Mouse (Mus musculus): Measurements from ENCODE around the gene Sh3d21.
"Not testable (repeated sequence)": the region's sequence is repeated elsewhere in the genome, so short reads cannot be mapped to it uniquely, and the experiment has no call there.

Sh3d21 gene

GRCm38 (mm10) chr4:126163067-126163659 lies at the start of gene Sh3d21:
Sh3d21 (minus strand) TSS chr4:126163491.
- DNase-seq = peak; percentile 97

- no peak for DNase-seq
Measured at GRCm38 (mm10) chr4:126207081-126207480, 43.8 kb upstream of the Sh3d21 start.

DNA sequence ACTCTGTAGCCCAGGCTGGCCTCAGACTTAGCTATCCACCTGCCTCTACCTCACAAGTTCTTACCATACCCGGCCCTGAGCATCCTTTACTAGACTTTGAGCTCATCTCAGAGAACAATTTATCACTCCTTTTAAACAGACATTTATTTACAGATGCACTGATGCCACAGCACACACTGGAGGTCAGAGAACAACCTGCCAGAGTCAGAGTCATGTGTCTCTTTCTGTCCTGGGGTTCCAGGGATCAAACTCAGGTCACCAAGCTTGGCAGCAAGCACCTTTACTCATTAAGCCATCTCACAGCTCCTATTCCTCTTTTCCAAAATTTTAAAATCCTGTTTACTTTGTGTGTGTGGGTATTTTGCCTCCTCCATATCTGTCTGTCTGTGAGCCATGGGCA lies 42.1 kb upstream of the Sh3d21 start:
- no peak for DNase-seq

- peak; percentile 93 for DNase-seq
Measured at GRCm38 (mm10) chr4:126204661-126205230, 41.5 kb upstream of the Sh3d21 start.

GRCm38 (mm10) chr4:126204016-126204415 lies 40.7 kb upstream of the Sh3d21 start:
- DNase-seq = peak; percentile 88

DNA sequence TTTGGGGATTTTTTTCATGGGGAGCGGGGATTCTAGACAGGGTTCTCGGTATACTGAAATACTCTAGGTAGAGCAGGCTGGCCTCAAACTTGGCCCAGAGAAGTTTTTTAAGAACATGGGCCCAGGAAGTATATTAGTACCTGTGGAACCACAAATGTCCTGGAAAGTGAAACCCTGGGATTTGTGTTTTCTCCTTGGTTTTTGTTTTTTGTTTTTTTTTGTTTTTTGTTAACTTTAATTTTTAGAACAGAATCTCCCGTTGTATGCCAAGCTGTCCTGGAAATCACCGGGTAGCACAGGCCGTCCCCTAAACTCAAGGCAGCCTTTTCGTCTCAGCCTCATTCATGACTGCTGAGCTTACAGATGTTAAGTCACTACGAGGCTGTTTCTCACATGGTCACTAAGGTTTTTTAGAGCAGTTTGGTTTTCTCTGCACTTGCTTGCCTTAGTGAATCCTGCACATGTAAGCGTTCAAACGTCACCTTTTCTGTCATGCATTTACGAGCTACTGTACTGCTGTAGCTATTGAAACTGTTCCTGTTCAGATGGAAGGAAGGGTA lies 40.1 kb upstream of the Sh3d21 start:
- peak; percentile 90 for DNase-seq

DNA sequence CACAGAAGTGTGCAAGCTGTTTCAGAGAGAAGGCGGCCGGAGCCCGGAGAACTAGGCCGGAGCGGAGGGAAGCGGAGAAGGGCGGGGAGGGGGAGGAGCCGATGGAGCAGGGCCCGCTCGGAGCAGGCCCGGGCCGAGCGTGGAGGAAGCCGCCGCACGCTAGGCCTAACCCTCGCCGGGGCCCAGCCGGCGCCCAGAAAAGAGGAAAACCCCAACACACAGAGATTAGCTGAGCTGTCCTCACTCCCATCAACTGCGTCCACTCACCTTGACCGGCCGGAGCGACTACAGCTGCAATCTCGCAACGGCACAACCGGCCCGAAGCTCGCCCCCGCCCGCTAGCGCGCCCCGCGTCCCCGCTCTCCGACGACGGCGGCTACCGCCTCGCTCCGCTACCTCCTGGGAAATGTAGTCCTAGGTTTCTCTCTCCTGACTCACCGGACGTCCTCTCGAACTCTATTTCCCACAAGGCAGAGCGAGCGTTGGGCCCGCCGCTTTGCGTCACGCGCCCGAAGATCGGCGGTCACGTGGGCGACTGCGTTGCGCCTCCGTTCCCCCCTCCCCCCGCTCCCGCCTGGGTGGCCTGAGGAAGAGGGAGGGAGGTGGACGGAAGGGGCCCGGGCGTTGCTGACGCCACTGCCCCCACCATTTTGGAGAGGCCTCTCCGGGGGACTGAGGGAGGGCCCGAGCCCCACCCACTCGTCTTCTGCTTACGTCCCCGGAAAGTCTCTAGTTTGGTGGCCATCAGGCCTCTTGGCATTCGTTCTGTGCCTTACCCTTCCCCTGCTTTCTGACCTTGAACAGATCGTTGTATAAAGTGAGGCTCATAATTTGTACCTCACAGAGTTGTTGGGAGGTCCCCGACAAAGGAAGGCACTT lies 39.3 kb upstream of the Sh3d21 start, which contains the start of gene Thrap3:
Gene Thrap3, minus strand, starts transcription at position 458 of the 879 bp plus-strand sequence.
- peak; percentile 100 for DNase-seq

- DNase-seq = peak; percentile 95
Measured at GRCm38 (mm10) chr4:126201514-126202302, 38.4 kb upstream of the Sh3d21 start.

- peak; percentile 83 for DNase-seq
Measured at GRCm38 (mm10) chr4:126200656-126201055, 37.4 kb upstream of the Sh3d21 start.

- DNase-seq = peak; percentile 71
Measured at GRCm38 (mm10) chr4:126200036-126200435, 36.7 kb upstream of the Sh3d21 start.

GRCm38 (mm10) chr4:126199556-126199955 lies 36.3 kb upstream of the Sh3d21 start:
- DNase-seq = peak; percentile 92

DNA sequence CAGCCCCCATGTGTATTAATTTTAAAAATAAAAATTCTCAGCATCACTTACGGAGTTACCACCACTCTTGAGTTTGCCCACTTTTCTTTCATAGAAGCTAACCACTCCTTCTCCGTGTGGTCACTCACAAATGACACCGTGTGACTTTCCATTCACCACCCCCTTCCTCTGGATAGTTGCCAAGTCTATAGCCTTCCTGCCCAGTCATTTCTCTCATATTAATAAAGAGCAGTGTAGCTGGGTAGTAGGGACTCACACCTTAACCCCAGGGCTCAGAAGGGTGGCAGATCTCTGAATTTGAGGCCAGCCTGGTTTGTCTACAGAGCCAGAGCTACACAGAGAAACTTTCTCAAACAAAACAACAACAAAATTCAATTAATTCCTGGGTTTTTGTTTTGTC lies 34.2 kb upstream of the Sh3d21 start:
- peak; percentile 92 for DNase-seq

DNA sequence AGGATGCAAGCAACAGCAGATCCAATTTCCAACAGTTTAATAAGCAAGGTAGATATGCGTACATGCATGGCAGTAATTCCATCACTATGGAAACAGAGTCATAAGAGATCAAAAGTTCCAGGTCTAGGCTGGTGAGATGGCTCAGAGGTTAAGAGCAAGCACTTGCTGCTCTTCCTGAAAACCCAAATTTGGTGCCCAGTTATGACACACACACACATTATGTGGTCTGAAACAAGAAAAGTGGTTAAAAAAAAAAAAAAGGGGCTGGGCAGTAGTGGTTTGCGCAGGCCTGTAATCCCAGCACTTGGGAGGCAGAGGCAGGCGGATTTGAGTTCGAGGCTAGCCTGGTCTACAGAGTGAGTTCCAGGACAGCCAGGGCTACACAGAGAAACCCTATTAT lies 31.6 kb upstream of the Sh3d21 start:
- DNase-seq = peak; percentile 80

DNA sequence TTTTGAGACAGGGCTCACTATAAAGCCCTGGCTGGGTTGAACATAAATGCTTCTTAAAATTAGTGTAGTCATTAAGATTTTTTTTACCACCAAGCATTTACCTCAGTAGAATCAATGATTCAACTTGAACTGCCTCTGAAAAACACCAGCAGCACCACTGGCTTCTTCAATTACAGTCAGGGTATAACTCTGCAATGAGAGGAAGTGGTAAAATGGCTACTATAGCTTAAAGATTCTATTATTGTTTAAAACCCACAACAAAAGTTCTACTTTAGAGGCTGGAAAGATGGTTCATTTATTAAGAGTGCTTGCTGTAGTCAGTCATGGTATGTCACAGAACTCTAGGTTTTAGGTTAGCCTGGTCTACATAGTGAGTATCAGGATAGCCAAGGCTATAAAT lies 30.9 kb upstream of the Sh3d21 start:
- DNase-seq = no peak

GRCm38 (mm10) chr4:126190636-126191035 lies 27.3 kb upstream of the Sh3d21 start:
- DNase-seq = peak; percentile 79

DNA sequence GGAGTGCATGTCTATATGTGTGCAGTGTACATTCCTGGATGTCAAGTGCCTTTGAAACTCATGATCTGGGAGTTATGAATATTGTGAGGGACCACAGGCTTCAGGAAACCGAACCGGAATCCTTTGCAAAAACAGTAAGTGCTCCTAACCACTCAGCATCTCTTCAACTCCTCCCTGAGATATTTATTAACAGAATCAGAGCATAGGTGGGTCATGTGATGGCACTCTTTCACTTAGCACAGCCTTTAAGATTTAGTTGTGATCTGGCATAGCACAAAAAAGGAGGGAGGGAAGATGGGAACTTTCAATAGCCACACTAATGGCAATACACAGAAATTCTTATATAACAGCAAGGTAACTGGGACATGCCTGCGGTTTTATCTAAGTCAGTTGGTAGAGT lies 23.8 kb upstream of the Sh3d21 start:
- peak; percentile 60 for DNase-seq

GRCm38 (mm10) chr4:126183034-126183433 lies 19.7 kb upstream of the Sh3d21 start:
- DNase-seq = peak; percentile 72

GRCm38 (mm10) chr4:126181170-126181957 lies 18.1 kb upstream of the Sh3d21 start:
- DNase-seq = peak; percentile 91

DNA sequence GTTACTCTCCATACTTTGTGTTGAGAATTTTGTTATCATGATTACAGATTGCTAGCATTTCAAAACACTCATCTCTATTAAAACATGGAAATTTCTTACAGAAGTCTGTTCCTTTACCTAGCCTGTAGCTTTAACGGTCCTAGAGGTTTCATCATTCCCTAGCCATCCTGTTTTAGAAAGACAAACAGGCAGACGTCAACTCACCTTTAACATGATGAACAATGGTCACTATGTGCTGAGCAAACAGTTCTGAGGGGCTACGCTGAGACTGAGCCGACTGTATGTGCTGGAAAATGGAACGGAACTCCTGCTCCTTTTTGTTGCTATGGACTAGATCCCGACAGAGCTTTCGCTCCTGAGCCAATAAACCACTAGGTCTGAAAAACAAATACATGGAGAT lies 12.7 kb upstream of the Sh3d21 start:
- DNase-seq = not testable (repeated sequence)

- DNase-seq = peak; percentile 12
Measured at GRCm38 (mm10) chr4:126173800-126174199, 10.5 kb upstream of the Sh3d21 start.

DNA sequence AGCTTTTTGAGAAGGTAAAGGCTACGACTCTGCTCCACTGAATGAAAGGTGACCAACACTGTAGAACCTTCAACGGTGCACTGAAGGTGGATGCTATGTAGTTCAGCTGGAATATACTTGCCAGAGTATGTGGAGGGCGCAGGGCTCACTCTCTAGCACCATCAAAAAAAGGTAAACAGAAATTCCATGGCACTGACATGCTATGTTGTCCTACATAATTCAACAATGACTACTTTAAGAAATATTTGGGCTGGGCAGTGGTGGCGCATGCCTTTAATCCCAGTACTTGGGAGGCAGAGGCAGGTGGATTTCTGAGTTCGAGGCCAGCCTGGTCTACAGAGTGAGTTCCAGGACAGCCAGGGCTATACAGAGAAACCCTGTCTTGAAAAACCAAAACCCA lies 7.4 kb upstream of the Sh3d21 start:
- DNase-seq = peak; percentile 67

DNA sequence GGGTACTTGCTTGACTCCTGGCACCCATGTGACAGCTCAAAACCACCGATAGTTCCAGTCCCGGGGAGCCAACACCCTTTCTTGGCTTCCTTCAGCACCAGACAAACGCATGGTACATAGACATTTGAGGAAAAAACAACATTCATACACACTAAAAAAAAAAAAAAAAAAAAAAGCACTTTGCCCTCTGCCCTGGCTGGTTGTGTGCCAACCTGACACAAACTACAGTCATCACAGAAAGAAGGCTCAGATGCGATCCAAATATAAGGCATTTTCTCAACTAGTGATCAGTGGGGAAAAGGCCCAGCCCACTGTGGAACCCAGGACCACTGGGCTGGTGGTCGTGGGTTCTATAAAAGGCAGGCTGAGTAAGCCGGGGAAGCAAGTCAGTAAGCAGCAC lies 5.6 kb upstream of the Sh3d21 start:
- peak; percentile 69 for DNase-seq

Measured in heart, adult 11 months (tissue).